Mouse (Mus musculus): ENCODE results near the gene Rpain. TPM values are rescaled to one million over a fixed set of nuclear protein-coding genes. Genes with fewer than 3 reads are reported as not detected.

Gene Rpain
- polyA plus RNA-seq (2017; shearing (Covaris generic)), result 10 to 100 TPM; 73.2 to 79.7 TPM

DNA sequence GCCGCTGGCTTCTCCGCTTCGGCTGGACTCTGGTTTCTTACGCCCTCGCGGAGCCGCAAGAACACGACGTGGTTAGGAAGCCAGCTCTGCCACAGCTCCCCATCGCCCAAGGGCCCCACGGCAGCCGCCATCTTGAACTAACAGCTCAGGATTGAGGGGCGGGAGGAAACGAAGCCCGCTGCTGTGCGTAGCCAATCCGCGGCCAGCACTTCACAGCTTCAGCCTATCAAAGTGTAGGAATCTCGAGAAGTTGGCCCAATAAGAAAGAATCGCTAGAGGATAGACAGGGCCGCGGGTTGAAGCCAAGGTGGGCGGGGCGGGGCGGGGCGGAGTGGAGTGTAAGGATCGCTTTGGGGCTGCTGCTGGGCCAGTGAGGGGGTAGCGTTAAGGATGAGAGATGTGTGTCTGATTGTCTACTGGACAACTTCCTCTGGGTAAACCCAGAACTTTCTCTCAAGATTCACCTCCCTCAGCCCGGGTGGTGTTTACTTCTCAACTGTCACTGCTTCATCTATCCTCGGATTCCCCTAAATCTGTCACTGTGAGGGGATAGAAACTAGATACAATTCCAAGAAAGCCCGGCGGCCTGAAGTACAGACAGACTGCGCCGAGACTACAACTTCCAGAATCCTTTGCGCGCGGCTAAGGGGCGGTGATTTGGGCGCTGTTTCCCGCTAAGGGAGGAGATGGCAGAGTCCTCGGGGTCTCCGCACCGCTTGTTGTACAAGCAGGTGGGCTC, at the start of gene Rpain, which contains the start of gene Nup88:
TSS of gene Rpain (plus strand) at position 393 of the 739 bp plus-strand sequence.
TSS of gene Nup88 (minus strand) at position 153 of the 739 bp plus-strand sequence.

DNA sequence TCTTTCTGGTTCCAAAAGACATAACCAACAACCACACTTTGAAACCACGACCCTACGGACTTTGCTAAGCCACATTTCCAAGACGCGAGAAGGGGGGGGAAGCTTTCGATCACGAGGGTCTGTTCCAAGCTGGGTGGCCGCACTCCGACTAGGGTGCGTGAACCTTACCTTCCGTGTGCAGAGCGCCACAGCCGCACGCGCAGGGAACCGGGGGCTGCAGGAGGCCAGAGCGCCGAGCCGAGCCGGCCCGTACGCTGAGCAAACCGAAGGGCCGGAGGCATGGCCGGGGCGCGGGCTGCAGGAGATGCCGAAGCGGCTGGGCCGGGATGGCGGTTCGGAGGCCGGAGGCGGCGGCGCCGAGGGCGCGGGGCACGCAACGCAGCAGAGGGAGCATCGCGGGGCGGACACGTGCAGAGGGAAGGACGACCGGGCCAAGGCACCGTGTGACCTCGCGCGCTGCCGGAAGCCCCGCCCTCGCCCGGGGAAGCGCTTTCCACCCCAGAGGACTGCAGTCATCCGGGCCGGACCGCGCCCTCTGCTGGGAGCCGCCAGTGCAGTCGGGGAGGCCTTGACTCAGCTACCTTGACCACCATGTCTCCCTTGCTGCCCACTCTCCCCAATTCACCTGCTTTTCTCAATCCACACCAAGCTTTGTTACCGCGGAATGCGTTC, 12.7 kb downstream of the Rpain start, which contains the start of gene C1qbp:
TSS of gene C1qbp (minus strand) at position 470 of the 672 bp plus-strand sequence.

DNA sequence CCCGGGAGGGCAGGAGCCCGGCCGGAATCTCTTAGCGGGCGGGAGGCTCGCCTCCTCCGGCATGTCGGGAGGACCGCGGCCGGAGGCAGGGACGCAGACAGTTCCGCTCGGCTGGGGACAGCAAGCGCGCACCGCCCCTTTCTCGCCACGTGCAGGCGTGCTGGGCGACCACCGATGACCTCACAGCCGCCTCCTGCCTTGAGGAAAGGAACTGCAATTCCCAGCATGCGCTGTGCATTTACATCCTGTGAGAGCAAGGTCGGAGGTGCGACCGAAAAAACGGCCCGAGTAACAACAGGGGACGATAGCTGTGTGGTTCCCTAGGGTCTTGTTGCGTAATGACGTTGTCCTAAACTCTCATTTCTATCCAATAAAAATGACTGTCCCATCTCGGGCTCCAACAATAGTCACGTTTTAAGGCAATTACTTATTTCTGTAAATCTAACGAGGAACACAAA, 34.3 kb downstream of the Rpain start, which contains the start of gene Dhx33:
TSS of gene Dhx33 (minus strand) at position 122 of the 458 bp plus-strand sequence.

DNA sequence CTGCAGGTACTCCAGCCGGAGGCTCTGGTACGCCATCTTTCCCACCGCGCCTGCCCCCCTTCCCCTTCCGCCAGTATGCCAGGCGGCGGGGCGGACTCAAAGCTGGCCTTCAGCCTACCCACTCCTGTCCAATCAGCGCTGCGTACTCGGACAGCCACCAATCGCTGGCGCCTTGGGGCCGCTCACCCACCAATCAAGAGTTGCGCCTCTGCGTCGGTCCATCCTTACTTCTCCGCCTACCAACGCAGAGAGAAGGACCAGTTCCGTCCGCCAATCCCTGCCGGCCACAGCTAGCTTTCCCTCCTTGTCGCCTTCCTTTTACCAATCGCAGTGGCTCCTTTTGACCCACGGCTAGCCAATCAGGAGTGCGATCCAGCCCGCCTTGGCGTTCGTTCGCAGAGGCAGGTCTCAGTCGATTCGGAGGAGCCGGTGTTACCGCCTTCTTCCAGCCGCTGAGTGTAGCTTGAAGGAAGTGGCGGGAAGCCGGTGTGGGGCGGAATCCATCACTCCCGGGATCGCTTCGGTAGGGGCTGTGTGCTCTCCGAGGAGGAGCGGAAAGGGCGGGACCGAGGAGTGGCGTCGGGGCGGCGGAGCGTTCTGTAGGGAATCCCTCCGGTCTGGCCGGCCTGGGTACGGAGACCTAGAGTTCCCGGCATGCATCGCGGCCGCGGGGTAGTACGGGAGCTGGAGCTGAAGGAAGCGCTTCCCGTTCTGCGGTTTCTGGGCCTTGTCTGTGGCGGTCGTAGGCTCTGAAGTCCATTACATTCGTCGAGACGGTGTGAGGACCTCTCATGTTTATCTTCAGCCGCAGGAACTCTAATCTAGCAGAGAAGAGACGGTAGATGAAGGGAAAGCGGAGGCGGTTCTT, 49.4 kb downstream of the Rpain start, which contains the start of the genes Mis12 and Derl2:
TSS of gene Mis12 (plus strand) at position 411 of the 868 bp plus-strand sequence.
TSS of gene Derl2 (minus strand) at position 641 of the 868 bp plus-strand sequence.

Other genes starting within 250 kb of the Rpain start
- 1 to 10 TPM; 8.9 to 9.4 TPM for gene Zfp3, start 206.0 kb upstream of the Rpain start, polyA plus RNA-seq (2017; shearing (Covaris generic))
- gene Scimp, start 157.6 kb upstream of the Rpain start, polyA plus RNA-seq (2017; shearing (Covaris generic)), result 1 to 10 TPM in 1 of 2 experiments, not detected in 1; 1.1 TPM
- 10 to 100 TPM; 48.1 to 65.4 TPM for gene Rabep1, start 125.4 kb upstream of the Rpain start, polyA plus RNA-seq (2017; shearing (Covaris generic))
- gene Nup88, start 240 bp upstream of the Rpain start, polyA plus RNA-seq (2017; shearing (Covaris generic)), result 100 to 1,000 TPM in 1 of 2 experiments, 10 to 100 TPM in 1; 88.8 to 112 TPM
- 100 to 1,000 TPM; 103 to 126 TPM for gene C1qbp, start 12.8 kb downstream of the Rpain start, polyA plus RNA-seq (2017; shearing (Covaris generic))
- 10 to 100 TPM; 18.9 to 29.7 TPM for gene Dhx33, start 34.2 kb downstream of the Rpain start, polyA plus RNA-seq (2017; shearing (Covaris generic))
- 10 to 100 TPM; 33.2 to 53.7 TPM for gene Mis12, start 49.4 kb downstream of the Rpain start, polyA plus RNA-seq (2017; shearing (Covaris generic))
- 10 to 100 TPM; 73.5 to 96.0 TPM for gene Derl2, start 49.6 kb downstream of the Rpain start, polyA plus RNA-seq (2017; shearing (Covaris generic))
- 10 to 100 TPM in 1 of 2 experiments, 1 to 10 TPM in 1; 7.5 to 26.8 TPM for gene 6330403K07Rik, start 63.3 kb downstream of the Rpain start, polyA plus RNA-seq (2017; shearing (Covaris generic))
- under 1 TPM in 1 of 2 experiments, not detected in 1; 0.70 TPM for gene Nlrp1a, start 174.5 kb downstream of the Rpain start, polyA plus RNA-seq (2017; shearing (Covaris generic))